Mouse (Mus musculus) thymus, adult 2 months (tissue): ENCODE measurements at regions not wholly inside any gene's neighbourhood (a gene's known extent, or its start where the extent isn't known, plus 50 kb on each side); places are given as distances from the start of the nearest gene placed in this dataset.

Experiments
- DNase-seq: peaks from one replicate; pipeline ENCODE4 v3.0.0; 2021
- H3K27ac ChIP-seq: fragments of 200-500 bp; 2 replicates; pipeline ENCODE4 v1.5.1; 2012; ENCODE audit warnings: low read length, control low read depth; ENCODE audit not compliant: control insufficient read depth, insufficient read depth
- H3K27me3 ChIP-seq: fragments of 200-500 bp; 2 replicates; pipeline ENCODE4 v1.6.1; 2012; ENCODE audit warnings: mild to moderate bottlenecking, low read length, moderate library complexity, mixed read lengths; ENCODE audit not compliant: control insufficient read depth, insufficient read depth
- H3K36me3 ChIP-seq: fragments of 200-500 bp; 2 replicates; pipeline ENCODE4 v1.6.1; 2012; ENCODE audit warnings: mild to moderate bottlenecking, low read length, moderate library complexity; ENCODE audit not compliant: control insufficient read depth, insufficient read depth
- H3K4me1 ChIP-seq: fragments of 200-500 bp; replicated peaks from 2 replicates; pipeline ENCODE4 v1.6.1; 2012; ENCODE audit warnings: low read length; ENCODE audit not compliant: control insufficient read depth, insufficient read depth
- H3K4me3 ChIP-seq: fragments of 200-500 bp; 2 replicates; pipeline ENCODE4 v1.5.1; 2012; ENCODE audit warnings: mild to moderate bottlenecking, low read length, control low read depth, moderate library complexity; ENCODE audit not compliant: control insufficient read depth, insufficient read depth
- CTCF ChIP-seq: fragments of 200-500 bp; IDR thresholded peaks from 2 replicates; pipeline ENCODE4 v1.5.1; 2012; ENCODE audit warnings: mild to moderate bottlenecking, control low read depth, low read length, moderate library complexity, borderline replicate concordance; ENCODE audit not compliant: control insufficient read depth, poor library complexity, insufficient read depth; ENCODE audit errors: extremely low read depth
- POLR2A ChIP-seq: fragments of 200-500 bp; IDR thresholded peaks from 2 replicates; pipeline ENCODE4 v1.6.1; 2012; ENCODE audit warnings: mild to moderate bottlenecking, low read length, control low read depth, moderate library complexity; ENCODE audit not compliant: control insufficient read depth, poor library complexity, insufficient read depth; ENCODE audit errors: extremely low read depth
- WGBS: fragments of 180-500 bp; shearing (Covaris S2); methylation state at CpG from one replicate; pipeline ENCODE4 v1.1.7; 2018; 5-methylcytosine and 5-hydroxymethylcytosine counted together

DNA sequence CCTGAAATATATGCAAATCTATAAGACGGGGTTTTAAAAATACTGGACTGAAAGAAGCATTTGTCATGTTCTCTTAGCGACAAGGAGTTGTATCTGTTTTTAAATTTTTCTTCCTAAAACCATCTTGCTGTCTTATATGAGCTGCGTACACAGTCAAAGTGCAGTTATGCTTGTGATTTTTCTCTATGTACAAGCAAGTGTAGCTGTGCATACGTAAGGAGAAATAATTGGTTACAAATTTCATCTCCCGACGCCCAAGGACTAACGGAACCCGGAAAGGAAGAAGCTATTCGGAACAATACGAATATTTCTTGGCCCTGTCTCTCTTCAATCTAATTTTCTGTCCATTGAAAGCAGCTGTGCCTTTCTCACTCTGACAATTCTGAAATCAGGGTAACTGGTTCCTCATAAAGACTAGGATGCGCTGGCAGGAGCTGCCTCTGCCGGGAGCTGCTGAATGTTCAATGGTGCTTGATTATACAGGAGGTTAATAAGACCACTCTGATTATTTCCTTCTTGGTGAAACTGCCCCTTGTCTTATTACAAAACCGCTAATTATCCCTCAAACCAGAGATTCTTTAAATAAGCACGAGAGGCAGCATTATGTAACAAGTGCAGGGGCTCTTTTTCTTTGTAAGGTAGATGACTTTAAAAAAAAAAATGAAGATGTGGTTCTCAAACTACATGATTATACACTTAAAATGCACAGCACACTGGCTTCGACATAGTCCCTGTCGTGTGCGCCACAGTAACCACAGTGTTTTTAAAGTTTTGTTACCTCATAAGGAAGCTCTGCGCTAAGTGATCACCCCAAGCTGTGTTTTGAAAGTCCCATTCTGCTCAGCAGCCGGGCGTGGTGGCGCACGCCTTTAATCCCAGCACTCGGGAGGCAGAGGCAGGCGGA lies 296.8 kb downstream of the Spry2 start:
- Histone ChIP-seq H3K4me3 (no peak overlapping the region), H3K4me1 (peaks cover 7% of the 10 kb centered on the region), H3K27ac (no peak overlapping the region), H3K27me3 (no peaks in the 10 kb centered on the region), H3K36me3 (no peaks in the 10 kb centered on the region)
- TF ChIP-seq POLR2A, result no peak
- no peak for TF ChIP-seq CTCF
- DNase-seq, result no peak
- WGBS, result 94% methylated on average over 24 of the region's 24 CpGs

DNA sequence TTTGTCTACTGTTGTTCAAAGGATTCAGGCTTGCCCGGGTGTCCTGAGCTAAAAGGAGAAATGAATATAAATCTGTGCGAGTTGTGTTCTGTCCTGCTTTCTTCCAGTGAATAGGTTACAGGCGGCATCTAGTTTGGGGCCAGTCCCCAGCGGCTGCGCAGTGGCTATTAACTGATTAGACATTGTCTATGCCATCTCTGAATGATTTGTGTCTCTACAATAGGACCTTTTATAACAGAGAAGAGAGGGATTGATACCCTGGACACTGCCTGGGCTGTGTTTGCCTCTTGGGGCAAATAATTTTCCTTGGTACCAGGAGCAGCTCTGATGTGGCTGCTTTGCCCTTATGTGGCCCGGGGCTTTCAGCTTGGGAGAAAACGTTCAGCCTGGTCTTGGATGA lies 306.9 kb downstream of the Spry2 start:
- H3K27me3 ChIP-seq, result no peaks in the 10 kb centered on the region
- no peaks in the 10 kb centered on the region for H3K4me1 ChIP-seq
- no peaks in the 10 kb centered on the region for H3K36me3 ChIP-seq
- TF ChIP-seq CTCF (no peak), POLR2A (no peak)
- H3K27ac ChIP-seq, result no peak overlapping the region
- 97% methylated on average over 7 of the region's 7 CpGs for WGBS
- H3K4me3 ChIP-seq, result no peak overlapping the region
- DNase-seq, result no peak

DNA sequence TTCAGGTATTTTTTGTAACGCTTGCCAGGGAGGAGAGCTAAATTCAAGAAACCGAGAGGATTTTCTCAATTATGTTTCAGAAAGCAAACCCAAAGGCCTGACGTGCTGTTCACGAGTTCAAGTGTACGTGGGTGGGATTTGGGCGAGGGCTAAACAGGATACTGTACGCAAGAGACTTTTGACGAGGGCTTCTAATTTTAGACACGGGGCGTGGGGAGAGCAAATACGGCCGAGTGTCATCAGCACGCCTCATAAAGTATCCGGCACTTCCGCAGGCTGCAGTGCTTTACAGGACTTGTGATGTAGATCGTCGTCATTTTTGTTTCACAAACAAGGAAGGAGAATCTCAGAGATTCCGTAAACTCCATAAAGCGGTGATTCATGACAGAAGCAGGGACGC lies 307.4 kb downstream of the Spry2 start:
- TF ChIP-seq CTCF (no peak), POLR2A (no peak)
- WGBS, result 97% methylated on average over 20 of the region's 20 CpGs
- H3K4me3 ChIP-seq, result no peak overlapping the region
- no peaks in the 10 kb centered on the region for H3K27me3 ChIP-seq
- no peaks in the 10 kb centered on the region for H3K36me3 ChIP-seq
- H3K4me1 ChIP-seq, result 0 out of 2 replicates have a peak, but pooled peaks cover 2% of the 10 kb centered on the region
- no peak overlapping the region for H3K27ac ChIP-seq
- DNase-seq, result no peak

DNA sequence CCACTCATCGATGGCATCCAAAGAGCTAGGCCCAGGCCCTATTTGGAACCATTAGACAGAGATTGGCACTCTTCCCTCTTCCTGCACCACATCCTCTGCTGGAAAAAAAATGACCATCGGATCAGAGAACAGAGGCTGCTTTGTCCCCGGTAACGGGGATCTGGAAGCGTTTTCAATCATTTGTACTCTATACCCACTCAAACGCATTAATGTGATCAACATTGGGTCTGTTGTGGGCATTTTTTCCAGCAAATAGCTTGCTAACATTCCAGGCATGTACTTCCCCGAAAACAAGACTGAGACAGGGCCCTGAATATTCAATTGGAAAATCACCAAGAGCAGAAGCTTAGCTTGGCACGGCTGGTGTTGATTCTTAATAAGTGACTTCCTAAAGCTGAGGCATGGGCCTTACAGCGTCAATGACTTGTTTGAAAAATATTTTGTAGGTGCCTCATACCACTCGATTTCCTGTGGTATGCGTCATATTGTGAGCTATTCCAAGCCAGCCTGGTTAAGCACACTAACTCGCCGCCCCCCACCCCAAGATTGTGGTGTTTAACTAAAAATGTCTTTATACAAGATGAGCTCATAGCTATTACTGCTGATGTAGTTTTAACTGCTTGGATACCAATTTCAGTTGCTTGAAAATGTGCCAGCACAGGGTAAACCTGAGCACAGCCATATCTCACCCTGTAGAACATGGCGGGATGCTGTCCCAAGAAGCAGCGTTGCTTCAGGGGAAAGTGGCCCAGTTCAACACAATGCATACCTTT lies 308.0 kb downstream of the Spry2 start:
- DNase-seq, result no peak
- 0 out of 2 replicates have a peak, but pooled peaks cover 2% of the 10 kb centered on the region for H3K4me1 ChIP-seq
- 92% methylated on average over 15 of the region's 15 CpGs for WGBS
- no peaks in the 10 kb centered on the region for H3K36me3 ChIP-seq
- TF ChIP-seq CTCF (no peak), POLR2A (no peak)
- no peak overlapping the region for H3K4me3 ChIP-seq
- H3K27me3 ChIP-seq, result no peaks in the 10 kb centered on the region
- H3K27ac ChIP-seq, result no peak overlapping the region

DNA sequence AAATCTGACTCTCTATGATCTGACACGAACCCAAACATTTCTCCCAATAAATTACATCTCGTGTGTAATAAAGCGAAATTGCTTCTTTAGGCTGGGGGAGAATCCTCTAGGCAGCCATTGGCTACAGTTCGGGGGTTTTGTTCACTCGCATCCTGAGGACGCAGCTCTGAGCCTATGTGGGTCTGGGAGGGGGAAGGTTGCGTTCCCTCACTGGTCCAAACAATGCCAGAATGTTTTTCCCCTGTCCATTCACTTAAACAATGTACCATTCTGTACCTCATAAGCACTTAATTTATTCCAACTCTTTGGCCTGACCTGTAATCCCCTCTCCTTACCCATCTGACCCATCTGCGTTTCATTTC lies 308.6 kb downstream of the Spry2 start:
- no peak for DNase-seq
- WGBS, result 97% methylated on average over 8 of the region's 8 CpGs
- no peak overlapping the region for H3K27ac ChIP-seq

DNA sequence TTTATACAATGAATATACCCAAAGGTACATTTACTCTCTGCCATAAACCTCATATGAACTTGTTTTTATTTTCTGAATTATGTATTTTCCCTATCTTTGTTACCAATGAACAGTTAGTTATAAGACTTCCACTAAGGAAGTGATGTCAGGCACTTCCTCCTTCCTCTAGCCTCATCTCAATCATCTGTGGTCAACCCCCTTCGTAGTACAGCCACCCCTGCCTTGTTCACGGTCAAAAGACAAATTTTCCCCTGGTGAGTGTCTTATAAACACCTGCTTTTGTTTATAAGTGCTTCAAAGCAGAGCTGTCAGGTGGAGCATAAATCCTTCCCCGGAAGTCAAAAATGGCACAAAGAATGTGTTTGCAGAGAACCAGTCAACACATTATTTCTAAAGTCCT lies 312.0 kb downstream of the Spry2 start:
- H3K4me1 ChIP-seq, result 0 out of 2 replicates have a peak, but pooled peaks cover 2% of the 10 kb centered on the region
- DNase-seq, result no peak
- no peak overlapping the region for H3K27ac ChIP-seq
- 17% methylated on average over 3 of the region's 3 CpGs for WGBS
- H3K27me3 ChIP-seq, result no peaks in the 10 kb centered on the region
- no peak for TF ChIP-seq POLR2A
- no peak for TF ChIP-seq CTCF
- no peaks in the 10 kb centered on the region for H3K36me3 ChIP-seq
- H3K4me3 ChIP-seq, result no peak overlapping the region

More for the DNA sequence above, 308.6 kb downstream of the Spry2 start:
- no peak for TF ChIP-seq POLR2A
- no peak for TF ChIP-seq CTCF
- Histone ChIP-seq H3K4me3 (no peak overlapping the region), H3K4me1 (0 out of 2 replicates have a peak, but pooled peaks cover 2% of the 10 kb centered on the region), H3K27me3 (no peaks in the 10 kb centered on the region), H3K36me3 (no peaks in the 10 kb centered on the region)

DNA sequence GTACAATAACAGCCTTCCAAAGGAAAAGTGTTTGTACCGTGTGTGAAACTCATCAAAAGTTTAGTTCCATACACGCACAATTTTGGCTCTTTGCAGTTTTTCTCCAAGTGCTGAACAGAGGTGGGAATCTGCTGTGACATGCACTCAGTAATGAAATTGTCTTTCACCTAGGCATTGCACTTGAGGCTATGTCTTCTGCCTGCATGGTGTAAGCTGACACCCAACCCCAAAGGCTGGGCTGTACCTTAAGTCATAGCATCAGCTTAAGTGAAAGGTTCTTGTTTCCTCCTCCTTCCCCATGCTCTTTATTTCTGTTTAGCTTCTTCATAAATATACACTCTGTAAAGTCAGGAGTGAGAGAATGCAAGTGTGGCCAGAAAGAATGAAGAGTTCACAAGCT lies 313.1 kb downstream of the Spry2 start:
- 98% methylated on average over 2 of the region's 2 CpGs for WGBS
- no peak for TF ChIP-seq CTCF
- TF ChIP-seq POLR2A, result no peak
- Histone ChIP-seq H3K36me3 (no peaks in the 10 kb centered on the region), H3K27me3 (no peaks in the 10 kb centered on the region), H3K27ac (no peak overlapping the region), H3K4me1 (0 out of 2 replicates have a peak, but pooled peaks cover 2% of the 10 kb centered on the region), H3K4me3 (no peak overlapping the region)
- no peak for DNase-seq
